ENCODE assay signal across 25 mouse cellular contexts in genomic region chr13:48661561-48661960, GRCm38 (mm10). TPM values are rescaled to one million over a fixed set of nuclear protein-coding genes. Genes with fewer than 3 reads are reported as not detected.
DNase-seq lines count a peak whose midpoint lies in the region; ATAC-seq lines count a peak whose summit lies in the region.
"Had no signal": no experiment of that assay in that cellular context is flagged by ENCODE, and none has a peak within 500 bp of the region (broad histone marks: within the 10 kb centered on the region; RNA-seq: fewer than 3 reads in every experiment).

No protein-coding gene starts in this region.

- peaks cover 15% of the 10 kb centered on the region for H3K4me1 ChIP-seq in midbrain, embryonic 11.5 days (ENCODE audit: control insufficient read depth, insufficient read depth, low read length)
- peaks cover 29% of the 10 kb centered on the region for H3K4me1 ChIP-seq in midbrain, embryonic 13.5 days (replicated peaks)
- peaks cover 18% of the 10 kb centered on the region for H3K4me1 ChIP-seq in stomach, embryonic 14.5 days (ENCODE audit: control insufficient read depth, insufficient read depth, low read length)

- peak; percentile 3 for DNase-seq in kidney, postnatal 10 days
- DNase-seq in kidney, adult 11 months, result no peak
- peak; percentile 91 for DNase-seq in midbrain, embryonic 11.5 days (ENCODE audit: low spot score, missing footprints)
- DNase-seq in left cerebral cortex, adult 11 months (ENCODE audit: low spot score), result no peak
- DNase-seq: adrenal gland, postnatal 14 days; cerebellum, adult 11-12 months; cerebellum, adult 9-10 months; cerebellum, postnatal 25 days; forebrain, postnatal 0 days; gastrocnemius, postnatal 36 days; heart, adult 11 months; heart, postnatal 10 days; heart, postnatal 4 days had no signal

- H3K9me3 ChIP-seq in midbrain, embryonic 11.5 days (ENCODE audit: control insufficient read depth, low read length), result no peaks in the 10 kb centered on the region
- no peaks in the 10 kb centered on the region for H3K9me3 ChIP-seq in midbrain, embryonic 13.5 days
- H3K9me3 ChIP-seq in stomach, embryonic 14.5 days (ENCODE audit: control insufficient read depth, low read depth, low read length), result no peaks in the 10 kb centered on the region
- H3K9me3 ChIP-seq: forebrain, embryonic 13.5 days; heart, embryonic 10.5 days; hindbrain, embryonic 13.5 days had no signal

- H3K27me3 ChIP-seq in midbrain, embryonic 11.5 days (ENCODE audit: control insufficient read depth, insufficient read depth, low read length), result peaks cover 100% of the 10 kb centered on the region
- peaks cover 100% of the 10 kb centered on the region for H3K27me3 ChIP-seq in midbrain, embryonic 13.5 days
- H3K27me3 ChIP-seq in stomach, embryonic 14.5 days (ENCODE audit: control insufficient read depth, insufficient read depth, low read length), result peaks cover 5% of the 10 kb centered on the region; the same call in 1 of the 2 replicates

- no peak overlapping the region for H3K9ac ChIP-seq in midbrain, embryonic 11.5 days (ENCODE audit: low read length)
- H3K9ac ChIP-seq in midbrain, embryonic 13.5 days (replicated peaks), result no peak overlapping the region
- peak overlapping the region; percentile 57 for H3K9ac ChIP-seq in stomach, embryonic 14.5 days (replicated peaks; ENCODE audit: low read depth, low read length)
- H3K9ac ChIP-seq: forebrain, embryonic 13.5 days; forebrain, postnatal 0 days; hindbrain, embryonic 13.5 days had no signal

- H3K27ac ChIP-seq in midbrain, embryonic 11.5 days (ENCODE audit: low read depth, low read length), result no peak overlapping the region
- no peak overlapping the region for H3K27ac ChIP-seq in midbrain, embryonic 13.5 days
- H3K27ac ChIP-seq in stomach, embryonic 14.5 days (ENCODE audit: low read length), result peak overlapping the region; percentile 97
- H3K27ac ChIP-seq: forebrain, embryonic 13.5 days; heart, embryonic 10.5 days; hindbrain, embryonic 13.5 days had no signal

- no peak overlapping the region for H3K4me3 ChIP-seq in midbrain, embryonic 11.5 days (ENCODE audit: low read depth, low read length)
- no peak overlapping the region for H3K4me3 ChIP-seq in midbrain, embryonic 13.5 days (replicated peaks)
- H3K4me3 ChIP-seq in stomach, embryonic 14.5 days (ENCODE audit: low read depth, low read length), result peak overlapping the region; percentile 72
- H3K4me3 ChIP-seq: hindbrain, embryonic 13.5 days had no signal

- no peaks in the 10 kb centered on the region for H3K36me3 ChIP-seq in midbrain, embryonic 11.5 days (ENCODE audit: control insufficient read depth, insufficient read depth, low read length)
- H3K36me3 ChIP-seq in midbrain, embryonic 13.5 days, result no peaks in the 10 kb centered on the region
- H3K36me3 ChIP-seq in stomach, embryonic 14.5 days (ENCODE audit: control insufficient read depth, insufficient read depth, low read length), result peaks cover 8% of the 10 kb centered on the region; the same call in 1 of the 2 replicates
- H3K36me3 ChIP-seq: heart, embryonic 10.5 days; hindbrain, embryonic 13.5 days had no signal

- H3K4me2 ChIP-seq in midbrain, embryonic 11.5 days, result no peak overlapping the region
- no peak overlapping the region for H3K4me2 ChIP-seq in midbrain, embryonic 13.5 days (replicated peaks)
- peak overlapping the region; percentile 76 for H3K4me2 ChIP-seq in stomach, embryonic 14.5 days (replicated peaks; ENCODE audit: low read depth, low read length)
- H3K4me2 ChIP-seq: hindbrain, embryonic 13.5 days had no signal

- 3% methylated on average over 1 of the region's 1 CpGs for WGBS in midbrain, embryonic 11.5 days
- WGBS in midbrain, embryonic 13.5 days, result 5% methylated on average over 1 of the region's 1 CpGs
- 6% methylated on average over 1 of the region's 1 CpGs for WGBS in stomach, embryonic 14.5 days

- ATAC-seq in midbrain, embryonic 11.5 days (ENCODE audit: low FRiP score), result no peak
- no peak for ATAC-seq in midbrain, embryonic 13.5 days
- no peak for ATAC-seq in stomach, embryonic 14.5 days (ENCODE audit: insufficient number of reproducible peaks, insufficient read depth, low FRiP score, low read depth)
- no peak for ATAC-seq in megakaryocyte, adult 5-6 weeks (ENCODE audit: poor library complexity, severe bottlenecking)
- no peak for ATAC-seq in activated CD4-positive, CD25-positive, alpha-beta regulatory T cell, adult 4 months
- ATAC-seq: forebrain, postnatal 0 days had no signal

RNA-seq across cellular contexts. Expression of gene Barx1, which starts 1.2 kb away (rescaled TPM):
- 0.19 and 0.46 TPM in 2 replicates for polyA plus RNA-seq in midbrain, embryonic 11.5 days (2014; fragmentation: Nextera tagmentation; extraction: Ambion mirVana)
- polyA plus RNA-seq in midbrain, embryonic 13.5 days (2015; fragmentation: Nextera tagmentation; extraction: Ambion mirVana), result 0.15 TPM in 1 of 2 replicates, not detected in the other
- 128 and 141 TPM in 2 replicates for polyA plus RNA-seq in stomach, embryonic 14.5 days (2014; fragmentation: Nextera tagmentation; extraction: Ambion mirVana)
- total RNA-seq in megakaryocyte, adult 5-6 weeks (2015), result not detected in 2 replicates
- not detected in 2 replicates for total RNA-seq in megakaryocyte, adult 5-6 weeks (2017)
- polyA plus RNA-seq in activated CD4-positive, CD25-positive, alpha-beta regulatory T cell, adult 4 months (2017; shearing (Covaris generic)), result not detected
- total RNA-seq: adrenal gland, adult 18-20 months; adrenal gland, postnatal 14 days; forebrain, postnatal 0 days; gastrocnemius, adult 8-10 months; gastrocnemius, postnatal 36 days; heart, postnatal 10 days; heart, postnatal 4 days; MEL had no signal
- polyA plus RNA-seq: C2C12; cortical plate, adult 2 months; forebrain, embryonic 13.5 days; forebrain, postnatal 0 days; hindbrain, embryonic 13.5 days had no signal

RNA-seq across cellular contexts. Expression of gene Ptpdc1, which starts 36.1 kb away (rescaled TPM):
- polyA plus RNA-seq in midbrain, embryonic 11.5 days (2014; fragmentation: Nextera tagmentation; extraction: Ambion mirVana), result 17.2 and 17.8 TPM in 2 replicates
- polyA plus RNA-seq in midbrain, embryonic 13.5 days (2015; fragmentation: Nextera tagmentation; extraction: Ambion mirVana), result 16.1 and 16.5 TPM in 2 replicates
- polyA plus RNA-seq in stomach, embryonic 14.5 days (2014; fragmentation: Nextera tagmentation; extraction: Ambion mirVana), result 14.1 and 15.1 TPM in 2 replicates
- total RNA-seq in megakaryocyte, adult 5-6 weeks (2015), result 1.6 and 1.9 TPM in 2 replicates
- total RNA-seq in megakaryocyte, adult 5-6 weeks (2017), result 1.1 and 1.8 TPM in 2 replicates
- under 1 TPM; 0.22 to 0.50 TPM for polyA plus RNA-seq in activated CD4-positive, CD25-positive, alpha-beta regulatory T cell, adult 4 months (2017; shearing (Covaris generic))

Comparison
In these comparisons a context has a peak if more than half of its experiments do, and no peak if none do; other contexts are left out.
1. DNase-seq: peak in kidney, postnatal 10 days (single experiment) and midbrain, embryonic 11.5 days (single experiment); none in kidney, adult 11 months (single experiment) and left cerebral cortex, adult 11 months (single experiment).
2. RNA of gene Barx1, which starts 1.2 kb away (polyA plus RNA-seq): 128 to 141 TPM in stomach, embryonic 14.5 days; 0.19 to 0.46 TPM in midbrain, embryonic 11.5 days, 0.15 TPM in midbrain, embryonic 13.5 days and not detected in activated CD4-positive, CD25-positive, alpha-beta regulatory T cell, adult 4 months; every median in the first group is over 10 times any median in the second.
3. RNA of gene Ptpdc1, which starts 36.1 kb away (polyA plus RNA-seq): 17.2 to 17.8 TPM in midbrain, embryonic 11.5 days, 16.1 to 16.5 TPM in midbrain, embryonic 13.5 days and 14.1 to 15.1 TPM in stomach, embryonic 14.5 days; 0.22 to 0.50 TPM in activated CD4-positive, CD25-positive, alpha-beta regulatory T cell, adult 4 months; every median in the first group is over 10 times any median in the second.